Mouse (Mus musculus): ENCODE measurements around the gene Nfe2l2. TPM values are rescaled to one million over a fixed set of nuclear protein-coding genes. Genes with fewer than 3 reads are reported as not detected.

The Nfe2l2 gene
- polyA plus RNA-seq, 1 experiment from 2014 or later: 31.3 TPM

GRCm38 (mm10) chr2:75628487-75628886 lies 76.0 kb downstream of the Nfe2l2 start:
- no peak for ATAC-seq (ENCODE audit: insufficient number of reproducible peaks, insufficient read depth, low FRiP score, low TSS enrichment, low read depth)
- Histone ChIP-seq H3K36me3 (no peaks in the 10 kb centered on the region), H3K4me1 (replicated peaks) (peaks cover 8% of the 10 kb centered on the region; the same call in 1 of the 2 replicates), H3K4me3 (replicated peaks) (no peak overlapping the region), H3K4me2 (no peak overlapping the region), H3K9ac (replicated peaks) (no peak overlapping the region), H3K9me3 (no peaks in the 10 kb centered on the region), H3K27ac (no peak overlapping the region), H3K27me3 (no peaks in the 10 kb centered on the region)
- 94% methylated on average over 8 of the region's 8 CpGs for WGBS

DNA sequence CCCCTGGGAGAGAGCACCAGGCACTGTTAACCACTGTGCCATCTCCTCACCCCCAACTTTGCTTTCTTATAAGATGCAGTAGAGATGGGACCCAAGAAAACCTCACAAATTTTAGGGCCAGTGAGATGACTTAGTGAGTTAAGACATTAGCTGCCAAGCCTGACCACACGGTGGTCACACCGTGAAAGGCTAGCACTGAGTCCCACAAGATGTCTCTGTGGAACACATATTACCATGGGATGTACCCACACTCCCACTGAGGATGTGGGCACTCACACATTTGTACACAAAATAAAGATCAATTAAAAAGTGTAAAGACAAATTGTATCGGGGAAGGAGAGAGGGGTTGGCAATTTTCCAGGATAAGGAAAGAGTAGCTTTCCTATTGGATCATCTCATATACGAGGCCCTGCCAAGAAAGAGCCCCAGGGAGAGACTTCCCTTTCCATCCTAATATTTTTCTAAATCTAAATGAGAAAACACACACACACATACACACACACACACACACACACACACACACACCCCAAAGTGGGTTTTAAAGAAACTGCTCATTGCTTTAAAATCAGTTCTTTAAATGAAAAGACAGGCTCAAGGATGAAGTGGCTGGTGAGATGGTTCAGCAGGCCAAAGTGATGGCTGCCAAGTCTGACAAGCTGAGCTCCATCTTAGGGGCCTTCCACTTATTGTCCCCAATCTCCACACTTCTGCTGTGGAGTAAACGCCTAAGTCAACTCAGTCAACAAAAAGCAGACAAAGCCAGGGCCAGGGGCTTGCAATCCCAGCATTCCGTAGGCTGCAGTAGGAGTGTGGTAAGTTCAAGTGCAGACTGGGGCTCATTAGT lies 77.6 kb downstream of the Nfe2l2 start:
- H3K9ac ChIP-seq (replicated peaks): no peak overlapping the region
- H3K4me2 ChIP-seq: no peak overlapping the region
- no peak overlapping the region for H3K4me3 ChIP-seq (replicated peaks)
- no peak overlapping the region for H3K27ac ChIP-seq
- H3K9me3 ChIP-seq: no peaks in the 10 kb centered on the region
- 79% methylated on average over 6 of the region's 6 CpGs for WGBS
- ATAC-seq (ENCODE audit: insufficient number of reproducible peaks, insufficient read depth, low FRiP score, low TSS enrichment, low read depth): no peak
- H3K4me1 ChIP-seq (replicated peaks): no peaks in the 10 kb centered on the region
- no peaks in the 10 kb centered on the region for H3K36me3 ChIP-seq
- no peaks in the 10 kb centered on the region for H3K27me3 ChIP-seq

Small RNAs within 50 kb of the gene (microRNA-seq; reads per million reads assigned to microRNA genes)
- gene Gm24574: not detected

Other genes with a start within 250 kb of the Nfe2l2 start
- 393 and 427 TPM in 2 replicates for gene Hnrnpa3, start 45.4 kb downstream of the Nfe2l2 start, polyA plus RNA-seq (2016; fragmentation: Nextera tagmentation; extraction: Ambion mirVana)
- gene Agps, start 127.5 kb upstream of the Nfe2l2 start, polyA plus RNA-seq (2016; fragmentation: Nextera tagmentation; extraction: Ambion mirVana): 45.1 and 47.8 TPM in 2 replicates
- 9.2 and 9.9 TPM in 2 replicates for gene Ttc30b, start 233.9 kb upstream of the Nfe2l2 start, polyA plus RNA-seq (2016; fragmentation: Nextera tagmentation; extraction: Ambion mirVana)

Data from limb, embryonic 12.5 days (tissue).